1 mouse cellular context compared by ENCODE assay signal in the genomic region with DNA sequence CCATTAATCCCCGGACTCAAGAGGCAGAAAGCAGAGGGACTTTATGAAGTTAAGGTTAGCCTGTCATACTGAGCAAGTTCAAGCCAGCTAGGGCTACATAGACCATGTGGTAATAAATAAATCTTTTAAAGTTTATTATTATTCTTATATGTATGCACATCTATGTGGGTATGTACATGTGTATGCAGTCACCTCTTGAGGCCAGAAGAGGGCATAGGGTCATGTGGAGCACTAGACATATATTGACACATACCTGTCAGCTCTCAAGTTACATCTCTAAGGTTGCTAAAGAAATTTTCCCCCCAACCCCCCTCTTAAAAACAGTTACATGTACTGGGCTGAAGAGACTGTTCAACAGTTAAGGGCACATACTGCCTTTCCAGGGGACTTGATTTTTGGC.
TF ChIP-seq lines count a peak whose summit lies in the region.

No protein-coding gene starts in this region.

TF ChIP-seq in MEL, 35 proteins besides CTCF, POLR2A, EP300 and RAD21:
- no peak for TF ChIP-seq BHLHE40 (IDR thresholded peaks at IDR 0.05; ENCODE audit: borderline replicate concordance, low read depth, low read length)
- no peak for TF ChIP-seq ZKSCAN1 (IDR thresholded peaks at IDR 0.05; ENCODE audit: low read depth, low read length)
- no peak for TF ChIP-seq MYC (IDR thresholded peaks at IDR 0.05; ENCODE audit: low read depth, low read length)
- no peak for TF ChIP-seq POLR2AphosphoS5 (IDR thresholded peaks at IDR 0.05; ENCODE audit: borderline replicate concordance, low read depth, low read length)
- TF ChIP-seq UBTF (IDR thresholded peaks at IDR 0.05; ENCODE audit: borderline replicate concordance, insufficient read depth, low read depth, low read length), result no peak
